Comparison of ENCODE assay signal across 24 mouse cellular contexts in the genomic region with DNA sequence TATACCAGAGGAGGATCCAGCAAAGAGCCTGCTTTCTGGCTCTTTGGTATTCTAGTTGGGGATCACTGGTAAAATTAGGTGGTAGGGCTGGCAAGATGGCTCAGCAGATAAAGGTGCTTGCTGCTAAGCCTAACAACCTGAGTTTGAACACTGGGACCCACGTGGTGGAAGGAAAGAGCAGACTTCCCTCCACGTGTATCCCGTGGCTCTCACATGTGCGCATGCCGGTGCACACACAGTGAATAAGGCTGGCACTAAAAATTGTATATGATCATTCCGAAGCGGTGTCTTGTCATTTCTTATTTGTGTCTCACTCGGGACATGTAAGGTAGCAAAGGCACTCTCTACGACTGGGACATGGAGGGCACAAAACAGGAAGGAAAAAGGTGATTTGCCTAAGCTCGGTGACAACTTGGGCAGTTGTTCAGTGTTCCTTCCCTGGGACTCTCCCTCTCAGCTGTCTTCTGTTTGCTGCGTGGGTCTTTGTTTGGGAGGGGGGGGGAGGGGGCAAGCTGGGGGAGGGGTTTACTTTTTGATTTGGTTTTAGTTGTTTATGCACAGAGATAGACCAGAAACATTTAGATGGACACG.
"Had no signal": no experiment of that assay in that cellular context is flagged by ENCODE, and none has a peak within 500 bp of the region (broad histone marks: within the 10 kb centered on the region; RNA-seq: fewer than 3 reads in every experiment).

No protein-coding gene starts in this region.

- H3K9ac ChIP-seq: liver, embryonic 13.5 days; liver, embryonic 15.5 days; liver, postnatal 0 days; lung, embryonic 15.5 days; midbrain, embryonic 12.5 days; neural tube, embryonic 13.5 days; neural tube, embryonic 15.5 days; stomach, embryonic 15.5 days had no signal

- H3K4me3 ChIP-seq: liver, embryonic 13.5 days; liver, embryonic 15.5 days; lung, embryonic 15.5 days; midbrain, embryonic 10.5 days; midbrain, embryonic 12.5 days; myocyte; neural tube, embryonic 13.5 days; neural tube, embryonic 15.5 days; stomach, embryonic 15.5 days had no signal

- DNase-seq: liver, embryonic 13.5 days; liver, postnatal 0 days; lung, adult 2 months; lung, postnatal 14 days; lung, postnatal 36 days; midbrain, embryonic 14.5 days; right cerebral cortex, postnatal 14 days; right cerebral cortex, postnatal 4 days; spleen, adult 18-20 months; thymus, adult 2 months; thymus, postnatal 25 days; thymus, postnatal 4 days had no signal

- H3K4me2 ChIP-seq: liver, embryonic 13.5 days; liver, embryonic 15.5 days; lung, embryonic 15.5 days; midbrain, embryonic 12.5 days; neural tube, embryonic 13.5 days; neural tube, embryonic 15.5 days; stomach, embryonic 15.5 days had no signal

- H3K27ac ChIP-seq: liver, embryonic 13.5 days; liver, embryonic 15.5 days; lung, embryonic 15.5 days; macrophage; midbrain, embryonic 10.5 days; midbrain, embryonic 12.5 days; neural tube, embryonic 13.5 days; neural tube, embryonic 15.5 days; stomach, embryonic 15.5 days; stomach, postnatal 0 days had no signal

- H3K36me3 ChIP-seq: liver, embryonic 13.5 days; liver, embryonic 15.5 days; lung, embryonic 15.5 days; midbrain, embryonic 10.5 days; midbrain, embryonic 12.5 days; neural tube, embryonic 13.5 days; neural tube, embryonic 15.5 days; stomach, embryonic 15.5 days had no signal

- ATAC-seq: liver, postnatal 0 days; lung, postnatal 0 days; midbrain, embryonic 16.5 days had no signal

- H3K4me1 ChIP-seq: liver, embryonic 13.5 days; liver, embryonic 15.5 days; lung, embryonic 15.5 days; midbrain, embryonic 12.5 days; neural tube, embryonic 13.5 days; stomach, embryonic 15.5 days had no signal

- H3K9me3 ChIP-seq: liver, embryonic 13.5 days; liver, embryonic 15.5 days; lung, embryonic 15.5 days; midbrain, embryonic 10.5 days; midbrain, embryonic 12.5 days; neural tube, embryonic 13.5 days; neural tube, embryonic 15.5 days; stomach, embryonic 15.5 days had no signal

- H3K27me3 ChIP-seq: liver, embryonic 13.5 days; liver, embryonic 15.5 days; lung, embryonic 15.5 days; midbrain, embryonic 12.5 days; neural tube, embryonic 13.5 days; neural tube, embryonic 15.5 days; stomach, embryonic 15.5 days had no signal
